Mouse (Mus musculus): ENCODE measurements around the gene Elobl. TPM values are rescaled to one million over a fixed set of nuclear protein-coding genes. Genes with fewer than 3 reads are reported as not detected.

Elobl gene
- polyA plus RNA-seq, 1 experiment from 2014 or later = not detected

GRCm38 (mm10) chr11:88973776-88974701 is 7.3 kb upstream of the Elobl start:
- Histone ChIP-seq H3K4me3 (ENCODE audit: low read length) (peak overlapping the region; percentile 73), H3K9ac (ENCODE audit: low read length) (peak overlapping the region; percentile 85), H3K27ac (ENCODE audit: low read length) (peak overlapping the region; percentile 81), H3K4me1 (replicated peaks; ENCODE audit: control insufficient read depth, insufficient read depth, low read length) (peaks cover 5% of the 10 kb centered on the region), H3K27me3 (ENCODE audit: control insufficient read depth, insufficient read depth, low read depth, low read length) (0 out of 2 replicates have a peak, but pooled peaks cover 2% of the 10 kb centered on the region), H3K9me3 (ENCODE audit: control insufficient read depth, low read length) (no peaks in the 10 kb centered on the region), H3K36me3 (ENCODE audit: control insufficient read depth, insufficient read depth, low read length) (no peaks in the 10 kb centered on the region), H3K4me2 (ENCODE audit: low read depth, low read length) (peak overlapping the region; percentile 86)
- ATAC-seq (ENCODE audit: low read depth) = peak; percentile 93
- 1% methylated on average over 58 of the region's 62 CpGs for WGBS

- Histone ChIP-seq H3K9me3 (ENCODE audit: control insufficient read depth, low read length) (no peaks in the 10 kb centered on the region), H3K4me2 (ENCODE audit: low read depth, low read length) (no peak within 1 kb of the TSS), H3K4me1 (replicated peaks; ENCODE audit: control insufficient read depth, insufficient read depth, low read length) (peaks cover 5% of the 10 kb centered on the region), H3K36me3 (ENCODE audit: control insufficient read depth, insufficient read depth, low read length) (no peaks in the 10 kb centered on the region), H3K4me3 (ENCODE audit: low read length) (no peak within 1 kb of the TSS), H3K27ac (ENCODE audit: low read length) (no peak within 1 kb of the TSS), H3K9ac (ENCODE audit: low read length) (no peak within 1 kb of the TSS), H3K27me3 (ENCODE audit: control insufficient read depth, insufficient read depth, low read depth, low read length) (0 out of 2 replicates have a peak, but pooled peaks cover 2% of the 10 kb centered on the region)
- no peak for ATAC-seq (ENCODE audit: low read depth)
- WGBS = 31% methylated on average over 2 of the region's 2 CpGs
These were observed 3.5 kb upstream of the Elobl start, which contains the start of gene Coil for GRCm38 (mm10) chr11:88970202-88970732. Gene Coil, plus strand, starts transcription at chr11:88970252.

DNA sequence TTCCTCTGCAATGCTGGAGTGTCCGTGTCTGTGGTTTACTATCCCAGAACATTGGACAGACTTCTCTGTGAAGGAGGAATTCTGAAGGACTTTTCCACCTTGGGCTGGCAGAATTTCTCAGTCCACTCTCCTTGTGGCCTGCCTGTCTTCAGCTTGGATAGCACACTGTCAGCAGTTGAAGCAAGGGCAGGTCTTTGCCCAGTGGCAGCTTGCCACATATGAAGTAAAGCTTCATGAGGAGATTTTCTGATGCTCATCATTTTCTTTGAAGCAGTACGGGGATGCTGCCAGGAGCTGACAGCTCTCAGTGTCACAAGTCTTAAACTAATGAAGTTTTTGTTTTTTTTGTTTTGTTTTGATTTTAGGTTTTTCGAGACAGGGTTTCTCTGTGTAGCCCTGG is 7.9 kb downstream of the Elobl start:
- no peaks in the 10 kb centered on the region for H3K9me3 ChIP-seq (ENCODE audit: control insufficient read depth, low read length)
- ATAC-seq (ENCODE audit: low read depth) = no peak
- H3K4me2 ChIP-seq (ENCODE audit: low read depth, low read length) = no peak overlapping the region
- peaks cover 3% of the 10 kb centered on the region; the same call in 1 of the 2 replicates for H3K4me1 ChIP-seq (replicated peaks; ENCODE audit: control insufficient read depth, insufficient read depth, low read length)
- no peak overlapping the region for H3K4me3 ChIP-seq (ENCODE audit: low read length)
- WGBS = 66% methylated on average over 3 of the region's 3 CpGs
- no peak overlapping the region for H3K27ac ChIP-seq (ENCODE audit: low read length)
- no peak overlapping the region for H3K9ac ChIP-seq (ENCODE audit: low read length)
- H3K27me3 ChIP-seq (ENCODE audit: control insufficient read depth, insufficient read depth, low read depth, low read length) = no peaks in the 10 kb centered on the region
- no peaks in the 10 kb centered on the region for H3K36me3 ChIP-seq (ENCODE audit: control insufficient read depth, insufficient read depth, low read length)

DNA sequence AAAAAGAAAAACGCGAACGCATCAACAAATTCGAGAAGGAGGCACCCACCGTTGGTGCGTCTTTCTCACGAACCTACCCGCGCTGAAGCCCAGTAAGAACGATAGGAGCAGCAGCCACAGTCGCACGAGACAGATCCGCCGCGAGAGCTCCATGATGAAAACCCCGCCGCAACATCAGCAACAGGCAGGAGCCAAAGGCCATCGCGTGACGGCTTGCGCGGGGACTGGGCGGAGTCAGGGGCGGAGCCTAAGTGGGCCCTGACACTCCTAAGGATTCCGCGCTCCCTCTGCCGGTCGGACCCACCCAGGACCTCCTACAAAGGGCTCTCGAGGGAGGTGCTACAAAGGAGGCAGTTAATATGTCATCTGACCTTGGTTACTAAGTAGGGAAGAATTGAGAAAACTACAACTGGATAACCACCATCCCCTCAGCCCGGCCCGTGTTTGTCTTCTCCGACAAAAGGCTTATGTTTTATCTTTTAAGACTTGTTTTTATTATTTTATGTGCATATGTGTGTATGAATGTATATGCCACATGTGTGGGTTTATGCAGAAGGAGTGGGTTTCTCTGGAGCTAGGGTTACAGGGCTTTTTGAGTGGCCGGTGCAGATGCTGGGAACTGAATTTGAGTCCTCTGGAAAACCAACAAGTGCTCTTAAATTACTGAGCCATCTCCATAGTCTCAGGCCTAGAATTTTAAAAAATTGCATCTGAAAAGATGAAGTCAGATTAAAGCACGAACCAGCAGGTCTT is 11.3 kb downstream of the Elobl start, which contains the start of gene Scpep1:
Scpep1 (minus strand) TSS at position 249 of the 753 bp plus-strand sequence.
- H3K27me3 ChIP-seq (ENCODE audit: control insufficient read depth, insufficient read depth, low read depth, low read length) = no peaks in the 10 kb centered on the region
- WGBS = 3% methylated on average over 34 of the region's 34 CpGs
- peak within 1 kb of the TSS; percentile 59 for H3K4me3 ChIP-seq (ENCODE audit: low read length)
- peak; percentile 99 for ATAC-seq (ENCODE audit: low read depth)
- H3K36me3 ChIP-seq (ENCODE audit: control insufficient read depth, insufficient read depth, low read length) = peaks cover 2% of the 10 kb centered on the region; the same call in 1 of the 2 replicates
- peak within 1 kb of the TSS; percentile 54 for H3K27ac ChIP-seq (ENCODE audit: low read length)
- no peaks in the 10 kb centered on the region for H3K9me3 ChIP-seq (ENCODE audit: control insufficient read depth, low read length)
- H3K4me1 ChIP-seq (replicated peaks; ENCODE audit: control insufficient read depth, insufficient read depth, low read length) = peaks cover 3% of the 10 kb centered on the region; the same call in 1 of the 2 replicates
- peak within 1 kb of the TSS; percentile 53 for H3K4me2 ChIP-seq (ENCODE audit: low read depth, low read length)
- H3K9ac ChIP-seq (ENCODE audit: low read length) = peak within 1 kb of the TSS; percentile 57

GRCm38 (mm10) chr11:88954803-88955202 is 11.9 kb downstream of the Elobl start:
- Histone ChIP-seq H3K9me3 (ENCODE audit: control insufficient read depth, low read length) (no peaks in the 10 kb centered on the region), H3K27me3 (ENCODE audit: control insufficient read depth, insufficient read depth, low read depth, low read length) (no peaks in the 10 kb centered on the region), H3K36me3 (ENCODE audit: control insufficient read depth, insufficient read depth, low read length) (peaks cover 2% of the 10 kb centered on the region; the same call in 1 of the 2 replicates), H3K4me2 (ENCODE audit: low read depth, low read length) (peak overlapping the region; percentile 53), H3K27ac (ENCODE audit: low read length) (peak overlapping the region; percentile 54), H3K4me1 (replicated peaks; ENCODE audit: control insufficient read depth, insufficient read depth, low read length) (peaks cover 3% of the 10 kb centered on the region; the same call in 1 of the 2 replicates), H3K4me3 (ENCODE audit: low read length) (peak overlapping the region; percentile 59), H3K9ac (ENCODE audit: low read length) (peak overlapping the region; percentile 57)
- ATAC-seq (ENCODE audit: low read depth) = peak; percentile 71
- WGBS = 0% methylated on average over 4 of the region's 4 CpGs

DNA sequence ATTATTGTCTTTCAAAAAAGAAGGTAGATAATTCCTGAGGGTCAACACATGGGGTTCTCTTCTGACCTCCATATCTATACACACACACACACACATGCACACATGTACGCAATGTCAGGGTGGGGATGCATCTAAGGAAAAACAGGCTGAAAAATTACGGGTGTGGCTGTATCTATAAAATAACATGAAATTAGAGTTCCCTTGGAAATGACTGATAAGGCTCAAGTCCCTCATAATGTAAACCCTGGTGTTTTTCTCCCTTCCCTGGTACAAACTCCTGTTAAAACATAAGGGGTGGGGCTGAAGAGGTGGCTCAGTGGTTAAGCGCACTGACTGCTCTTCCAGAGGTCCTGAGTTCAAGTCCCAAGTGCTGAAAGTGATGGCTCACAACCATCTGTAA is 13.1 kb downstream of the Elobl start:
- Histone ChIP-seq H3K9ac (ENCODE audit: low read length) (no peak overlapping the region), H3K4me2 (ENCODE audit: low read depth, low read length) (no peak overlapping the region), H3K27ac (ENCODE audit: low read length) (no peak overlapping the region), H3K4me1 (replicated peaks; ENCODE audit: control insufficient read depth, insufficient read depth, low read length) (peaks cover 3% of the 10 kb centered on the region; the same call in 1 of the 2 replicates), H3K4me3 (ENCODE audit: low read length) (no peak overlapping the region), H3K36me3 (ENCODE audit: control insufficient read depth, insufficient read depth, low read length) (peaks cover 2% of the 10 kb centered on the region; the same call in 1 of the 2 replicates), H3K9me3 (ENCODE audit: control insufficient read depth, low read length) (no peaks in the 10 kb centered on the region), H3K27me3 (ENCODE audit: control insufficient read depth, insufficient read depth, low read depth, low read length) (no peaks in the 10 kb centered on the region)
- ATAC-seq (ENCODE audit: low read depth) = no peak
- WGBS = 89% methylated on average over 3 of the region's 3 CpGs

DNA sequence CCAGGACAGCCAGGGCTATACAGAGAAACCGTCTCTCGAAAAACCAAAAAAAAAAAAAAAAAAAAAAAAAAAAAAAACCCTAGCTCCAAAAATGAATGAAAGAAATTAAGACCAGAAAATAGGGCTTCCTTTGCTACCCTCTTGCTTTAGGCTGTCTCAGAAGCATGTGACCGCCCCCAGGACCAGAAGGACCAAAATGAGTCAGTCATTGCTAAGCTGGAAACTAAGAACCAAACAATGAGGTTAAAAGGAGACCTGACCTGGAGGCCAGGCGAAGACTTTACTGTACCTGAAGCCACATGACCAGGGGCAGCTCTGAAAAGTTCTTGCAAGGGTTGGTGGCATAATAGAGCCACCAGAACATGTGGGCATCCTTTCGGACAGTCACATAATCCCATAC is 14.6 kb downstream of the Elobl start:
- Histone ChIP-seq H3K4me1 (replicated peaks; ENCODE audit: control insufficient read depth, insufficient read depth, low read length) (peaks cover 3% of the 10 kb centered on the region; the same call in 1 of the 2 replicates), H3K27ac (ENCODE audit: low read length) (no peak overlapping the region), H3K9ac (ENCODE audit: low read length) (no peak overlapping the region), H3K4me3 (ENCODE audit: low read length) (no peak overlapping the region), H3K36me3 (ENCODE audit: control insufficient read depth, insufficient read depth, low read length) (peaks cover 2% of the 10 kb centered on the region; the same call in 1 of the 2 replicates), H3K9me3 (ENCODE audit: control insufficient read depth, low read length) (no peaks in the 10 kb centered on the region), H3K4me2 (ENCODE audit: low read depth, low read length) (no peak overlapping the region), H3K27me3 (ENCODE audit: control insufficient read depth, insufficient read depth, low read depth, low read length) (no peaks in the 10 kb centered on the region)
- 94% methylated on average over 5 of the region's 5 CpGs for WGBS
- no peak for ATAC-seq (ENCODE audit: low read depth)

- WGBS = 93% methylated on average over 2 of the region's 2 CpGs
- peaks cover 2% of the 10 kb centered on the region; the same call in 1 of the 2 replicates for H3K36me3 ChIP-seq (ENCODE audit: control insufficient read depth, insufficient read depth, low read length)
- H3K27me3 ChIP-seq (ENCODE audit: control insufficient read depth, insufficient read depth, low read depth, low read length) = no peaks in the 10 kb centered on the region
- no peak overlapping the region for H3K4me2 ChIP-seq (ENCODE audit: low read depth, low read length)
- no peak overlapping the region for H3K4me3 ChIP-seq (ENCODE audit: low read length)
- H3K27ac ChIP-seq (ENCODE audit: low read length) = no peak overlapping the region
- H3K9me3 ChIP-seq (ENCODE audit: control insufficient read depth, low read length) = no peaks in the 10 kb centered on the region
- ATAC-seq (ENCODE audit: low read depth) = no peak
- H3K4me1 ChIP-seq (replicated peaks; ENCODE audit: control insufficient read depth, insufficient read depth, low read length) = peaks cover 3% of the 10 kb centered on the region; the same call in 1 of the 2 replicates
- H3K9ac ChIP-seq (ENCODE audit: low read length) = no peak overlapping the region
These were observed 15.2 kb downstream of the Elobl start for GRCm38 (mm10) chr11:88951576-88951975.
